Mouse (Mus musculus) midbrain, embryonic 12.5 days (tissue): ENCODE data around the gene Esr1. TPM values are rescaled to one million over a fixed set of nuclear protein-coding genes. Genes with fewer than 3 reads are reported as not detected.

Source experiments
- ATAC-seq: fragments of 200-750 bp; cut with Nextera tagmentation; 2 replicates; pipeline ENCODE4 v1.8.0; 2017; ENCODE audit warnings: low read depth, moderate TSS enrichment, moderate library complexity; ENCODE audit not compliant: low FRiP score
- H3K27ac ChIP-seq: fragments of 300-500 bp; sonication (generic); replicated peaks from 2 replicates; pipeline ENCODE4 v1.5.1; 2016; ENCODE audit warnings: mild to moderate bottlenecking
- H3K27me3 ChIP-seq: fragments of 300-500 bp; sonication (generic); 2 replicates; pipeline ENCODE4 v1.6.1; 2016; ENCODE audit warnings: mild to moderate bottlenecking
- H3K36me3 ChIP-seq: fragments of 300-500 bp; sonication (generic); 2 replicates; pipeline ENCODE4 v1.6.1; 2016
- H3K4me1 ChIP-seq: fragments of 300-500 bp; sonication (generic); 2 replicates; pipeline ENCODE4 v1.6.1; 2016
- H3K4me2 ChIP-seq: fragments of 300-500 bp; sonication (generic); replicated peaks from 2 replicates; pipeline ENCODE4 v1.6.1; 2016; ENCODE audit warnings: mild to moderate bottlenecking, moderate library complexity
- H3K4me3 ChIP-seq: fragments of 300-500 bp; sonication (generic); 2 replicates; pipeline ENCODE4 v1.5.1; 2016; ENCODE audit warnings: mild to moderate bottlenecking
- H3K9ac ChIP-seq: fragments of 300-500 bp; sonication (generic); replicated peaks from 2 replicates; pipeline ENCODE4 v1.6.1; 2016; ENCODE audit warnings: mild to moderate bottlenecking, moderate library complexity
- H3K9me3 ChIP-seq: fragments of 300-500 bp; sonication (generic); 2 replicates; pipeline ENCODE4 v1.6.1; 2016; ENCODE audit warnings: mild to moderate bottlenecking
- WGBS: fragments of 180-500 bp; shearing (Covaris S2); methylation state at CpG from one replicate; pipeline ENCODE4 v1.1.7; 2016; 5-methylcytosine and 5-hydroxymethylcytosine counted together
- polyA plus RNA-seq: library from polyadenylated mRNA; unstranded; fragments of >200 nt; fragmentation: Nextera tagmentation; extraction: Ambion mirVana; gene quantifications from 2 replicates; pipeline ENCODE4 v1.2.1, GENCODE M21; 2016

Gene Esr1
- polyA plus RNA-seq, 1 experiment from 2014 or later = 0.13 TPM

GRCm38 (mm10) chr10:4972026-4972425 is 360.6 kb downstream of the Esr1 start:
- H3K4me3 ChIP-seq = no peak overlapping the region
- no peaks in the 10 kb centered on the region for H3K36me3 ChIP-seq
- 78% methylated on average over 2 of the region's 2 CpGs for WGBS
- H3K9ac ChIP-seq = no peak overlapping the region
- ATAC-seq = no peak
- no peaks in the 10 kb centered on the region for H3K4me1 ChIP-seq
- no peaks in the 10 kb centered on the region for H3K9me3 ChIP-seq
- H3K4me2 ChIP-seq = no peak overlapping the region
- H3K27me3 ChIP-seq = no peaks in the 10 kb centered on the region
- no peak overlapping the region for H3K27ac ChIP-seq

DNA sequence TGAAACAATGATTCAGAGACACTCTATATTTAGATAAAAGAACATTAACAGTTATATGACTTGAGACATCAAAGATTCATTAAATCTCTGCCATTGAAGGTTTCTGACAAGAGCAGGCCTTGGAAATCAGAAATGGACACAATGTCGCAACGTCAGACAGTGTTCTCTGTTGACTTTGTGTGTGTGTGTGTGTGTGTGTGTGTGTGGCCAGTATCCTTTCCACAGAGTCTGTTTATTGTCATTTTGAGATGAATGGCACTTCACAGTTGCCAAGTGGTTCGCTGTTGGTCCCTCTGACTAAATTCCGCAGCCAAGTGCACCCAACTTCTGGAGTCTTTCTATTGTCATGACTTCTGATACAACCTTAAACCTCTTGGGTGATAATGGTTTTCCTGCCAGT is 362.9 kb downstream of the Esr1 start:
- Histone ChIP-seq H3K4me3 (no peak overlapping the region), H3K27me3 (no peaks in the 10 kb centered on the region), H3K9ac (no peak overlapping the region), H3K36me3 (no peaks in the 10 kb centered on the region), H3K9me3 (no peaks in the 10 kb centered on the region), H3K4me1 (no peaks in the 10 kb centered on the region), H3K4me2 (no peak overlapping the region), H3K27ac (no peak overlapping the region)
- ATAC-seq = no peak
- 97% methylated on average over 4 of the region's 4 CpGs for WGBS

DNA sequence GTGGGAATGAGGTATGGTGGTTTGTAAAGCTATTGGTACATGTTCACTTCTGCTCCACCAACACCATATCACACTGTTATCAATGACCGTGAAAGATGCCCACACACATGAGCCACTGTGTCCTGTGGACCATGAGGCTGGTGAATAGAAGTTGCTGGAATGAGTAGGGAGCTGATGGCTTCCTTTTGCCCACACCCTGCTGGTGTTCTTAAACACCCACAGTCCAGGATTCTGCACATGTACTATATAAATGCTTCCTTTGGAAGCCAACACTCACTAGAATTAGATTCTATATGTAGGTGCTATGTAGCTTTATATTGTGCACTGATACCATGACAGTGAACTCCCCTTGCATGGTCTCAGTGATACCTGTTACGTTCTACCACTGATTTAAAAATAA is 365.2 kb downstream of the Esr1 start:
- no peaks in the 10 kb centered on the region for H3K36me3 ChIP-seq
- no peak overlapping the region for H3K4me2 ChIP-seq
- 90% methylated on average over 2 of the region's 2 CpGs for WGBS
- ATAC-seq = no peak
- H3K9ac ChIP-seq = no peak overlapping the region
- H3K27ac ChIP-seq = no peak overlapping the region
- no peaks in the 10 kb centered on the region for H3K9me3 ChIP-seq
- no peak overlapping the region for H3K4me3 ChIP-seq
- no peaks in the 10 kb centered on the region for H3K4me1 ChIP-seq
- no peaks in the 10 kb centered on the region for H3K27me3 ChIP-seq

GRCm38 (mm10) chr10:4977374-4977773 is 366.0 kb downstream of the Esr1 start:
- Histone ChIP-seq H3K4me1 (no peaks in the 10 kb centered on the region), H3K27ac (no peak overlapping the region), H3K9ac (no peak overlapping the region), H3K4me2 (no peak overlapping the region), H3K27me3 (no peaks in the 10 kb centered on the region), H3K9me3 (no peaks in the 10 kb centered on the region), H3K4me3 (no peak overlapping the region), H3K36me3 (no peaks in the 10 kb centered on the region)
- ATAC-seq = no peak
- 88% methylated on average over 3 of the region's 3 CpGs for WGBS

DNA sequence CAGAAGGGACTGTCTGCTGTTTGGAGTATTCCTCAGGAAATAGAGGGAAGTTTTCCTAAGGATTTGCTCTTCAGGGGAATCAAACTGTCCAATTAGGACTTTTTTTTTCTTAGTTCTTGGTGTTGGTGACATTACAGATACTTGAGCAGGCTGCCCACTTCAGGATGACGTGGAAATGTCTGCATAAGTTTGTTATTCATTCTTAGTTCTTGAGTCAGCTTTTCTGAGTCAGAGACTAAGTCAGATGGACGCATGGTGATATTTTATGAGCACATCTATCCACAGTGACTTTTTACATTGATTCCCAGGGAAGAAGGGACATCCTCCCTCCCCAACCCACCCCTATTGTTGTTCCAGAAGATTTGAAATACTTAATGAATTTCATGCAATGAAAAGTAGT is 372.5 kb downstream of the Esr1 start:
- Histone ChIP-seq H3K27ac (no peak overlapping the region), H3K36me3 (no peaks in the 10 kb centered on the region), H3K4me3 (no peak overlapping the region), H3K4me2 (no peak overlapping the region), H3K9ac (no peak overlapping the region), H3K4me1 (no peaks in the 10 kb centered on the region), H3K27me3 (no peaks in the 10 kb centered on the region), H3K9me3 (no peaks in the 10 kb centered on the region)
- ATAC-seq = no peak
- 69% methylated on average over 2 of the region's 2 CpGs for WGBS

DNA sequence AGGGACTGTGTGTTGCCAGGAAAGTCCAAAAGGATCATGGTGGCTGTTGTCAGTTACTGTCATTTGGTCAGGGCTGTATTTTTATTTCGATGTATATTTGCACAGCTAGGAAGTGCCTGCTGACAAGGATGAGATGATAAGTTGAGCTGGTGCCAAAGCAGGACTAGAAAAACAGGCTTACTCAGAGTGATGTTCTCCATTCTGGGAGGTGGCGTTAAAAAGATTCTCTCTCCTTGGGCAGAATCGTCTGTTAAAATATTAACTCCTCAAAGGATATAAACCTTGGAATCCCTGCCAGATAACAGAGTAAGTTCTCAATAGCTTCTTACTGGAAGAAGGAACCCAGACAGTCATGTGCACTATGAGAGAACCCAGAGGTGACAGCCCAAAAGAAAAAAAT is 382.4 kb downstream of the Esr1 start:
- Histone ChIP-seq H3K36me3 (no peaks in the 10 kb centered on the region), H3K9me3 (no peaks in the 10 kb centered on the region), H3K4me2 (no peak overlapping the region), H3K27me3 (no peaks in the 10 kb centered on the region), H3K4me1 (no peaks in the 10 kb centered on the region), H3K9ac (no peak overlapping the region), H3K27ac (no peak overlapping the region), H3K4me3 (no peak overlapping the region)
- 87% methylated on average over 3 of the region's 3 CpGs for WGBS
- ATAC-seq = no peak

GRCm38 (mm10) chr10:4996592-4996991 is 385.2 kb downstream of the Esr1 start:
- H3K27ac ChIP-seq = no peak overlapping the region
- no peak for ATAC-seq
- 84% methylated on average over 3 of the region's 3 CpGs for WGBS

DNA sequence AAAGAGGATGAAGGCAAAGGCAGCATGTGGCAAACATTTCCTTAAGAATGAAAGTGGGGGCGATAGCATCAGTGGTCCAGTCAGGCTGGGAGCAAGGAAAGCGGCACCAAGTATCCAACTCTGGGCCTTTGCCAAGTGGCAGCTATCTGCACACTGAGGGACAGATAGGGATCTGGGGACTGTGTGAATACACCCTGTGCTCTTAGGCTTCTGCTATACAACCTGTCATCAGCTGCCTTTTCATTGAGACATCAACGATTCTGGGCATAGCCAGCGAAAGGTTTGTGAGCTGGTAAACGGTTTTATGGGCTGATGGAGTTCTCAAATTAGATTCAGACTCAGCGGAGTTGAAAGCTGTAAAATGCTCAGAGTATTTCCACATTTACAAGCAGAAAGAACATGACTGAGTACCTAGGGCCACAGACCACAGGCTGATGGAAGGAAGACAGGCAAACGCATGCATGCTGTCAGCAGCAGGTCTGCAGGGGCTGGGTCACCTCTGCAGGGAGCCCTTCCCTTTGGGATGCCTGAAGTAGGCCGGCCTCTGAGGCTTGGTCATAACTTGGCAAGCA is 397.5 kb downstream of the Esr1 start:
- Histone ChIP-seq H3K36me3 (no peaks in the 10 kb centered on the region), H3K27ac (no peak overlapping the region), H3K4me3 (no peak overlapping the region), H3K4me2 (no peak overlapping the region), H3K4me1 (no peaks in the 10 kb centered on the region), H3K9ac (no peak overlapping the region), H3K27me3 (no peaks in the 10 kb centered on the region), H3K9me3 (no peaks in the 10 kb centered on the region)
- ATAC-seq = no peak
- WGBS = 84% methylated on average over 8 of the region's 8 CpGs

More at GRCm38 (mm10) chr10:4996592-4996991, 385.2 kb downstream of the Esr1 start:
- Histone ChIP-seq H3K4me2 (no peak overlapping the region), H3K9ac (no peak overlapping the region), H3K4me1 (no peaks in the 10 kb centered on the region), H3K9me3 (no peaks in the 10 kb centered on the region), H3K36me3 (no peaks in the 10 kb centered on the region), H3K27me3 (no peaks in the 10 kb centered on the region), H3K4me3 (no peak overlapping the region)

- H3K36me3 ChIP-seq = no peaks in the 10 kb centered on the region
- H3K4me1 ChIP-seq = no peaks in the 10 kb centered on the region
- no peak overlapping the region for H3K4me3 ChIP-seq
- 0 out of 2 replicates have a peak, but pooled peaks have one; percentile 12 for ATAC-seq
- H3K27me3 ChIP-seq = no peaks in the 10 kb centered on the region
- no peak overlapping the region for H3K27ac ChIP-seq
- no peak overlapping the region for H3K4me2 ChIP-seq
- no peak overlapping the region for H3K9ac ChIP-seq
- no peaks in the 10 kb centered on the region for H3K9me3 ChIP-seq
Measured at GRCm38 (mm10) chr10:5012004-5012403, 400.6 kb downstream of the Esr1 start.

GRCm38 (mm10) chr10:5014976-5015375 is 403.6 kb downstream of the Esr1 start:
- WGBS = 80% methylated on average over 1 of the region's 1 CpGs
- H3K4me2 ChIP-seq = no peak overlapping the region
- H3K4me3 ChIP-seq = no peak overlapping the region
- H3K4me1 ChIP-seq = no peaks in the 10 kb centered on the region
- ATAC-seq = no peak
- H3K9ac ChIP-seq = no peak overlapping the region
- H3K36me3 ChIP-seq = no peaks in the 10 kb centered on the region
- H3K27me3 ChIP-seq = no peaks in the 10 kb centered on the region
- no peaks in the 10 kb centered on the region for H3K9me3 ChIP-seq
- no peak overlapping the region for H3K27ac ChIP-seq

DNA sequence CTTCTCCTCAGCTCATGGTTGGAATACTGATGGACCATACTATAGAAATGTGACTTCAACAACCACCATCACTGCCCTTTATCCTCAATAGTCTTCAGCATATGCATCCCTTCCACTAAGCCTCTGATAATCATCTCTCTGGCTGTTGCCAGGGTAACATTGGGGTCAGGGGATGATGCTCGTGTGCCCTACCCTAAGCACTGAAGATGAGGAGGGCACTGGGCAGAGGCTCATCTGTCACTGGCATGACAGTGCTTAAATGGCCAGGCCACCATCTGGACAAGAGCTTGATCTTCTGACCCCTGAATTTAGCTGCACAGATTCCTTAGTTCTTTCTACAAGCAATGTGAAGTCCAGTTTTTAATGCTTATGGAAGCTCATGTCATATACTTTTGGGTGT is 405.8 kb downstream of the Esr1 start:
- no peaks in the 10 kb centered on the region for H3K36me3 ChIP-seq
- ATAC-seq = no peak
- H3K4me2 ChIP-seq = no peak overlapping the region
- H3K4me3 ChIP-seq = no peak overlapping the region
- H3K4me1 ChIP-seq = no peaks in the 10 kb centered on the region
- 52% methylated on average over 1 of the region's 1 CpGs for WGBS
- H3K9me3 ChIP-seq = no peaks in the 10 kb centered on the region
- H3K27me3 ChIP-seq = no peaks in the 10 kb centered on the region
- no peak overlapping the region for H3K27ac ChIP-seq
- H3K9ac ChIP-seq = no peak overlapping the region

- H3K9me3 ChIP-seq = no peaks in the 10 kb centered on the region
- H3K4me1 ChIP-seq = no peaks in the 10 kb centered on the region
- no peak overlapping the region for H3K4me2 ChIP-seq
- 94% methylated on average over 4 of the region's 4 CpGs for WGBS
- H3K27me3 ChIP-seq = no peaks in the 10 kb centered on the region
- H3K27ac ChIP-seq = no peak overlapping the region
- H3K4me3 ChIP-seq = no peak overlapping the region
- no peaks in the 10 kb centered on the region for H3K36me3 ChIP-seq
- H3K9ac ChIP-seq = no peak overlapping the region
- ATAC-seq = no peak
Measured at GRCm38 (mm10) chr10:5025906-5026305, 414.5 kb downstream of the Esr1 start.

DNA sequence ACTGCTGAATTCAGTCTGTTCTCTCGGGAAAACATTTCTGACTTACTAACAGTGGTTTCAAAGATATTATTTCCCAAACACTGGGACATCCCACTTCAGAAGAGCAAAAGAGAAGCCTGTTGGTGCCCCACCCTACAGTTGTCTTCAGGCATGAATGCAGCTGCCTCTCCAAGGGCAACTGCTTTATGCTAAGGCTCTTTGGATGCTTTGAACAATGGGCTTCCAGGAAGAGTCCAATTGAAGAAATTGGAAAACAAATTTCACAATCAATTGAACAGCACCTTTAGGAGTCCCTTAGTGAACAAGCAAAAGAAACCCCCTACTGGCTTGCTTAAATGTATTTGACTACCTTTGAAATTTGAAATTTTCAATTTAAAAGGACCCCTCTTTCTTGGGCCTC is 415.8 kb downstream of the Esr1 start:
- WGBS = 91% methylated on average over 1 of the region's 1 CpGs
- no peak for ATAC-seq
- no peaks in the 10 kb centered on the region for H3K4me1 ChIP-seq

More for the DNA sequence above, 415.8 kb downstream of the Esr1 start:
- no peak overlapping the region for H3K4me2 ChIP-seq
- no peak overlapping the region for H3K4me3 ChIP-seq
- H3K9ac ChIP-seq = no peak overlapping the region
- H3K36me3 ChIP-seq = no peaks in the 10 kb centered on the region
- H3K27ac ChIP-seq = no peak overlapping the region
- H3K9me3 ChIP-seq = no peaks in the 10 kb centered on the region
- no peaks in the 10 kb centered on the region for H3K27me3 ChIP-seq
